Mouse (Mus musculus) mouse trophoblast stem cell (cell line): ENCODE measurements around the gene Nek1.
"Not testable (repeated sequence)": the region's sequence is repeated elsewhere in the genome, so short reads cannot be mapped to it uniquely, and the experiment has no call there.

Source experiments
- in situ Hi-C, 2 experiments: fragments of 300-500 bp; cut with MseI, MboI; formaldehyde crosslinking; loops; 2 replicates in 1 of 2; 3 replicates in 1 of 2; pipeline ENCODE4 v1.15.1; 2025

Nek1 gene

DNA sequence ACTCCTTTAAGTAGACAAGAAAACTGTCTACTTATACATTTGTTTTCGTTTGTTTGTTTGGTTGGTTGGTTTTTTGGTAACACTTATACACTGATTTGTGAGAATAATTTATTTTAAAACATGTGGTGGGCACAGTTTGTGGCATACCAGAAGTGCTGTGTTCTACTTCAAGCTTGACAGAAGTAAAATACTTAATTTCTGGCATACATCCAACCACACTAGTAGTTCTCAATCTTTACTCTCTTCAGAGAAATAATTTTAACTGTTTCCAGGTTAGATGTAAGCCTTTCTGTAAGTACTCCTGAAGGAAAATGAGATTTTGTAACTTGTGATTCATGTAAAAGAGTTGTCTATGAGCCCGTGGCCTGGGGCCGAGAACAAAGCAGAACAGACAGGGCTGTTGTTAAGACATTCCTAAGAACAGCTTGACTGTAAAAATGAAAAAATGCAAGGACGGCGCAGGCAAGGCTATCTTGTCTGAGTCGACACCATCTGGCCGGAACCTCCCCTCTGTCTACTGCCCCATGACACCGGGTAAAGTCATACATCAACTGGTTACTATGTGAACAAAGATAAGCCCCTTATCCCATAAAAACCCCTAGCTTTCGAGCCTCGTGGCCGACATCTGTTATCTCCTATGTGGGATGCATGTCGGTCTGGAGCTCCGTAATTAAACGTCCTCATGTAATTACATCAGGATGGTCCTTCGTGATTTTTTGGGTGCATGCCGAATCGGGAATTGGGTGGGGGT is 8.6 kb upstream of the Nek1 start:
- in situ Hi-C loops: not testable (repeated sequence)

GRCm38 (mm10) chr8:60992561-60992909 is 460 bp upstream of the Nek1 start:
- in situ Hi-C loops: no loop called here

DNA sequence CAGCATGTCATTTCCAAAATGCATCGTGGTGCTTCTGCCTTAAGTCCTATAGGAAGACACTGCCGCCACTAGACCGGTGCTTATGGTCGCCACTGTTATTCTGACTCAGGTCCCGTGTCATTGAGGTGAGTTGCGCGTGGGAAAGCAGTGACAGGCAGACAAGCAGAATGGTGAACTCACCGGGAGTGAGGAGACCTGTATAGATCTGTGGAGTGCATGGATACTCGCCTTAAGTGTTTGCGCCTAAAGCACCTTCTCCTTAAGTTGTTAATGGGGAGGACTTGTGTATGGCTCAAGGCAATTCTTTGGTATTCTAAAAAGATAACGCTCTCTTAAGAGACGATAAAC is 618 bp downstream of the Nek1 start:
- in situ Hi-C loops: no loop called here

DNA sequence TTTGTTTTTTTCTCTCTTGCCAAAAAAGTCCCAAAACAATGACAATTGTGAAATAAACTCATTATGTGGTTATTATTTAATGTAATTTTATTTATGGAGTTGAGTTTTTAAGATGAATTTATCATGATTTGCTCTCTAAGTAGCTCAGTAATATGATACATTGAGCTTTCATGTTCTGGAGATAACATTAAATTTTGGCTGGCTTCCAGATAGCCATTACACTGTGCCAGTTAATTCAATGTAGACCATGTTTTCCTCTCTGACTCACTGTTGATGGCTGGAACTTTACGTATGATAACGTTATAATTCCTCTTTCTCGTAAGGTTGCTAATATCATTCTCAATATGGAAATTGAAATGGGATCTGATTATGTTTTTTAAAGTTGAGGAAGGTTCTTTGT is 3.5 kb downstream of the Nek1 start:
- in situ Hi-C loops: no loop called here

DNA sequence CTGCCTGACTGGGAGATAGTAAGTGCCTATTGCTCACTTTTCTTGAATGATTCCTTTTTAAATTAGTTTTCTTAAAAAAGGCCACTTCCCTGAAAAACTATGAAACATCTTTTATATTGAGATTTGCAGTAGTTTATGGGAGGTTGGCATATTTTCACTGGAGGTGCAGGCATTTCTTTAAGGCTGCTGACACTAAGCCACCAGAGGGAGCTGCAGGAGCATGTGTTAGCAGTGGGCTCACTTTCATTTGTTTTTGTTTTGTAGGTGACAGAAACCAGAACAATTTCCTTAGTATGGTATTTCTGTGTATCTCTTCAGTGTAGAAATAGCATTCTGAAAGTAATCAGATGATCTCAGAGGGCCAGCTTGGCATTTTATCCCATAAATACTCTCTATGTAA is 49.0 kb downstream of the Nek1 start:
- in situ Hi-C loops: loop anchor here (10.0 kb wide), 1 partner anchor 473 kb away; no protein-coding TSS in a partner anchor

DNA sequence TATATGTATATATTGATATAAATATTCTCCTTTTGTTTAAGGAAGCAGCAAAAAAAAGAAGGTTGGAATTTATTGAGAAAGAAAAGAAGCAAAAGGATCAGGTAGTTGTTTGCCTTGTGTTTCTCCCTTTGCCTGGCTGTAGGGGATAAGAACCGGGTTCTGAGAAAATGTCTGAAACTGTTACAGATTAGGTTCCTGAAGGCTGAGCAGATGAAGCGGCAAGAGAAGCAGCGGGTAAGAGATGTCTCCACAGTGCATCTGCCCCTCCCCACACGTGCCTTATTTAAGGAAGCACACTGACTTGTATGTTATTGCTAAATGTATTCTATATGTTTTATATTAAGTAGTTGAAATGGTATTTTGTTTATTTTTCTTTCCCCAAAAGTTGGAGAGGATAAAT is 50.9 kb downstream of the Nek1 start:
- in situ Hi-C loops: loop anchor here (10.0 kb wide), 1 partner anchor 471 kb away; no protein-coding TSS in a partner anchor

GRCm38 (mm10) chr8:61046816-61047215 is 53.8 kb downstream of the Nek1 start:
- in situ Hi-C loops: loop anchor here (10.0 kb wide), 1 partner anchor 468 kb away; no protein-coding TSS in a partner anchor

DNA sequence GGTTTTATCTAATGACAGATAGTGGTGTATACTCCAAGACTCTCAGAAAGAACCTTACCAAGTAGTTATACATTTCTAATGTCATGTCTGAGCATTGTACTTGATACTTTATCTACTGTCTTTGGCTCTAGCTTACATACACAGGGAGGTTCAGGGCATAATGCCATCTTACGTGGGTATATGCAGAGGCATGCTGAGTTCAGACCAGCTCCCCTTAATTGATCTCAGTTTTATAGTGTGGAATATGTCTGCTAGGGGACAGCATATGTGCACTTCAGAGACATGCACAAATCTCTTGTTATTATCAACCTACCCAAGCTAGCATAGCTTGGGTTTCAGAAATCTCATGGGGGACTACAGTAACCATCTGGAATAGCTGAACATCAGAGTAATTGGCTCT is 60.0 kb downstream of the Nek1 start:
- in situ Hi-C loops: no loop called here

GRCm38 (mm10) chr8:61054313-61054712 is 61.3 kb downstream of the Nek1 start:
- in situ Hi-C loops: no loop called here

DNA sequence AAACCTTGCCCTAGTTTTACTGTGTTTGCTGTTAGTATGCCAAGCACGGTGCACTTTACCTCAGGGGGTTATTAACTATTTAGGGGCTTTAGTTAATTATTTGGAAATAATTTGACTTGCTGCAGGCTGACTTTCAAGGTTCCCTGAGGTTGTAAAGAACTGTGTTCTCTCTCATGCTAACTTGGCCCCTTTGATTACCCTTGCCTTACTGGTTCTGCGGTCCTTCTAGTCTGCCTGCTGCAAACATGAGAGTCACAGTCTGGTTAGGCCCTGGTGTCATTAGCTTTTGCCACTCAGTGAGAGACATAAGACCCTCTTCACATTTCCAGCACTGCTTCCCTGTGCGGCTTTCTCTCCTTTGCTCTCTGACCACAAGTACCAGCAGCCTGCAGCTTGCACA is 64.0 kb downstream of the Nek1 start:
- in situ Hi-C loops: no loop called here

GRCm38 (mm10) chr8:61059143-61059542 is 66.1 kb downstream of the Nek1 start:
- in situ Hi-C loops: no loop called here

GRCm38 (mm10) chr8:61060412-61060811 is 67.4 kb downstream of the Nek1 start:
- in situ Hi-C loops: no loop called here

DNA sequence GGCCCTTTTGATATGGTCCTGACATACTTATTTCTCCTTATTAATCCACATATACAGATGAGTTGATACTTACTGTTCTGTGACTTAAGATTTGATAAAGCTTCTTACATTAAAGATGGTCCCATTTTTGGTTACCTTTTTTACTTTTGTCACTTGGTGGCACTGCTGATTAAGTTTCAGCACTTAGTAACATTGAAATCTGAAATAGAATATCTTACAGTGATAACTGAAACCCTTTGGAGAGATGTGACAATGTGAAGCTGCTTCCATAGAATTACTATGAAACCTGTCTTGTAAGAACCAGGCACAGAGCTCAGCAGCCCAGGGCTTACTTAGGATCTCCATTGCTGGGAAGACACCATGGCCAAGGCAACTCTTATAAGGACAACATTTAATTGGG is 82.1 kb downstream of the Nek1 start:
- in situ Hi-C loops: no loop called here

GRCm38 (mm10) chr8:61110496-61110895 is 117.5 kb downstream of the Nek1 start:
- in situ Hi-C loops: no loop called here

DNA sequence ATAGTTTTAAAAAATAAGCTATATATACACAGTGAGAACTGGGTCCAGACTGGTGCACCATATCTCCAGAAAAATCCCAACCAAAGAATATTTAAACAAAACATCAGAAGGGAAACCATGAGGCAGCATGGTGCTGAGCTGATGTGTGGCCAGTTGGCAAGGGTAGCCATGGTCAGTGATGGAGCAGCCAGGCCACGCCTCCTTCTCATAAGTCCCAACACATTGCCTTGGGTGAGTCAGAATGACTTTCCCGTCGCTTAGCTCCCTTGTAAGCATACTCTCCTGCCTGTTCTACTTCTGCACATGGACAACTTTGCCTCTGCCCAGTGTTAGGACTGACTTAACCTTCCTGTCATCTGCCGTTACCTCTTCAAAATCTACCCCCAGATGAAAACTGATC is 118.9 kb downstream of the Nek1 start:
- in situ Hi-C loops: no loop called here

- in situ Hi-C loops: no loop called here
Measured at GRCm38 (mm10) chr8:61121631-61122030, 128.6 kb downstream of the Nek1 start.

DNA sequence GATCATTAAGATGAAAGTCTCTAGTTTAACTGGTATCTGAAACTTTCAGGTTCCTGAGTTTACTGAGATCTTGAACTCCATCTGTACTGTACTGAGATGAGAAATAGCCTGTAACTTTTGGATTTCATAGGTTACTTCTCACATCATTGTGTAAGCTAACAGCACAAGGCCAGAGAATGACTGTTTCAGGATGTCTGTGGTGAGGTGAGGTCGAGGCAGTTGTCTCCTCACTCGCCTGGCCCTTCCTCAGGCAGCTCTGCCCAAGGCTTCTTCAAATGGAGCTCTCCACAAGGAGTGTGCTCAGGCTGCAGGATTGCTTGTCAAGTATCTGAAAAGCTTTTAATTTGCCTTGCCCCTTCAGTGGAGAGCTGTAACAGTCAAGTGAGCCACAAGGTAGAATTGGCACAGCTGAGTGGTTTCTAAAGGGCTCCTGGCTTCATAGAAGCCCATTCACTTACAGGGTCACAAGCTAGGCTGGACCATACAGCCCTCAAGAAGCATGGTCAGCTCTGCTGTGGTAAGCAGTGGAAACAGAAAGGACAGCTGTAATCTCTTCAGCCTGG is 134.4 kb downstream of the Nek1 start:
- in situ Hi-C loops: no loop called here

GRCm38 (mm10) chr8:61132561-61133134 is 139.7 kb downstream of the Nek1 start:
- in situ Hi-C loops: no loop called here

- in situ Hi-C loops: no loop called here
Measured at GRCm38 (mm10) chr8:61141869-61142268, 148.9 kb downstream of the Nek1 start.

DNA sequence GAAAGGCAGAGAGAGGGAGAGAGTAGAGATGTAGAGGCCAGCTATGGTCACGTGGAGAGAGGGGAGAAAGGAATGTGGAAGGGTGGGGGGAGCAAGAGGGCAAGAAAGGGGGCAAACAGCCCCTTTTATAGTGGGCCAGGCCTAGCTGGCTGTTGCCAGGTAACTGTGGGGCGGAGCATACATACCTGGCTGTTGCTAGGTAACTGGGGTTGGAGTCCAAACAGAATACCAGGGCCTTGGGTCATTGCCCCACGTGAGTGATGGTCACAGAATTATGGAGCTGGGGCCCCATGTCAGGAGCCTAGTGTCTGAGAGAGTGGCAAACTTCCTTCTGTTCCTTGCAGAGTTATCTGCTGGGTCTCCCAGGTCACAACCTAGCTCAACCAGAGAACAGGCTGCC is 149.3 kb downstream of the Nek1 start:
- in situ Hi-C loops: no loop called here

GRCm38 (mm10) chr8:61142845-61143244 is 149.8 kb downstream of the Nek1 start:
- in situ Hi-C loops: no loop called here

GRCm38 (mm10) chr8:61148728-61149127 is 155.7 kb downstream of the Nek1 start:
- in situ Hi-C loops: no loop called here

DNA sequence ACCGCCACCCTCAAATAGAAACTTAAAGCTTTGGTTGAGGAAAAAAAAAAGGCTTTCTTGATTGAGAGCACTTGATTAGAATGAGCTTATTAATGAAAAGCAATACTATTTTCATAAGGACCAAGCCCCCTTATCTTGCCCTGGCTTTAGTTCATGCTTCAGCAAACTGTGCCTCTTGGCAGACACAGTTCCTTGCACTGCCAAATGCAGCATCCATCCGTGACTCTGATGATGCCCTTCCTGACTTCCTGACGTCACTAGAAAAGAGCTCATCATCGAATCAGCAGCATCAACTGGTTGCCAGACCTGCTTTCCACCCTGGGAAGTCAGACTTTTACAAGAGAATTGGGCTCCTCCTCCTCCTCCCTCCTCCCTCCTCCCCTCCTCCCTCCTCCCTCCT is 157.6 kb downstream of the Nek1 start:
- in situ Hi-C loops: no loop called here
